ENCODE assay signal across 16 mouse cellular contexts in the genomic region with DNA sequence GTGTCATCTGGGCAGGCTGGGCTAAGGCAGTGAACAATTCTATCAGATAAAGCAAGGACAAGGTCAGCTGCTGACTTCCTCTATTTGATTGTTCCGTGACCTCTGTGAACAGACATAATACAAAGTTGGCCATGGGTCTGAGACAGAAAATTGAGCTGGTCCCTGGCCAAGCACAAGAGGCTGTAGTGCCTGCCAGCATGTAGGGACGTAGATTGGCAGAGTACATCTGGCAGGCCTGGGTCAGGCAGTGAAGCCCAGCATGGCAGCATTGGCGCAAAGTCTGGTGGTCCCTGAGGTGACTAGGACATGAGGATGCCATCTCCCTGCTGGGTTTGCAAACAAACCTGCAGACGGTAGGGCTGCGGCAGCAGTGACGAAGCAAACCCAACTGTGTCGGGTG.
DNase-seq lines count a peak whose midpoint lies in the region.
"Had no signal": no experiment of that assay in that cellular context is flagged by ENCODE, and none has a peak within 500 bp of the region (broad histone marks: within the 10 kb centered on the region; RNA-seq: fewer than 3 reads in every experiment).

No protein-coding gene starts in this region.

- no peaks in the 10 kb centered on the region for H3K9me3 ChIP-seq in heart, embryonic 10.5 days
- H3K9me3 ChIP-seq: heart, embryonic 13.5 days; intestine, embryonic 15.5 days; liver, embryonic 13.5 days; neural tube, embryonic 12.5 days had no signal

- H3K27me3 ChIP-seq in heart, embryonic 10.5 days (ENCODE audit: insufficient read depth, poor library complexity, severe bottlenecking) = no peaks in the 10 kb centered on the region
- H3K27me3 ChIP-seq: heart, embryonic 13.5 days; intestine, embryonic 15.5 days; liver, embryonic 13.5 days; neural tube, embryonic 12.5 days; Patski had no signal

- peaks cover 14% of the 10 kb centered on the region for H3K4me1 ChIP-seq in heart, embryonic 10.5 days
- H3K4me1 ChIP-seq: intestine, embryonic 15.5 days; liver, embryonic 13.5 days had no signal

- H3K36me3 ChIP-seq in heart, embryonic 10.5 days = no peaks in the 10 kb centered on the region; the same call in 1 of the 2 replicates
- H3K36me3 ChIP-seq: heart, embryonic 13.5 days; intestine, embryonic 15.5 days; liver, embryonic 13.5 days; neural tube, embryonic 12.5 days had no signal

- WGBS in heart, embryonic 10.5 days = 80% methylated on average over 7 of the region's 7 CpGs

- intact Hi-C loops in heart, postnatal 10 days (cut with DNase I) = no loop called here

- H3K27ac ChIP-seq in heart, embryonic 10.5 days = no peak overlapping the region
- H3K27ac ChIP-seq: heart, embryonic 13.5 days; hindbrain, embryonic 14.5 days; intestine, embryonic 15.5 days; layer of hippocampus, adult 2 months; liver, embryonic 13.5 days; macrophage; neural tube, embryonic 12.5 days had no signal

- no peak overlapping the region for H3K4me3 ChIP-seq in heart, embryonic 10.5 days
- H3K4me3 ChIP-seq: heart, embryonic 13.5 days; intestine, embryonic 15.5 days; layer of hippocampus, adult 2 months; liver, embryonic 13.5 days; neural tube, embryonic 12.5 days had no signal

- peak; percentile 54 to 67 for DNase-seq in heart, adult 18-20 months
- no peak for DNase-seq in heart, embryonic 10.5 days (ENCODE audit: low spot score)
- peak; percentile 3 to 9 for DNase-seq in kidney, postnatal 36 days
- DNase-seq in kidney, adult 11 months = no peak
- peak; percentile 72 to 81 for DNase-seq in heart, postnatal 10 days
- peak; percentile 41 for DNase-seq in lung, postnatal 36 days
- DNase-seq in right cerebral cortex, postnatal 36 days (ENCODE audit: low spot score in 2 of 2) = no peak
- DNase-seq: liver, embryonic 13.5 days; spleen, adult 18-20 months had no signal

Comparison
In these comparisons a context has a peak if more than half of its experiments do, and no peak if none do; other contexts are left out.
1. DNase-seq: peak in heart, adult 18-20 months (2 of 2), kidney, postnatal 36 days (2 of 2), heart, postnatal 10 days (2 of 2) and lung, postnatal 36 days (single experiment); none in heart, embryonic 10.5 days (single experiment), kidney, adult 11 months (single experiment) and right cerebral cortex, postnatal 36 days (0 of 2).